Mouse (Mus musculus) brain, embryonic 14.5 days (tissue): Measurements from ENCODE around the gene Cep63. TPM values are rescaled to one million over a fixed set of nuclear protein-coding genes. Genes with fewer than 3 reads are reported as not detected.
A peak's percentile ranks its signal among the peaks of the same experiment; 100 is the strongest.

Experiments
- DNase-seq: peaks from one replicate; pipeline ENCODE4 v3.0.0-alpha.2; 2011; ENCODE audit warnings: low read depth
- CTCF ChIP-seq: fragments of 200-500 bp; IDR thresholded peaks from 2 replicates; pipeline ENCODE4 v1.5.1; 2012; ENCODE audit warnings: inconsistent platforms, mild to moderate bottlenecking, moderate library complexity, borderline replicate concordance; ENCODE audit not compliant: insufficient read depth, insufficient read length; ENCODE audit errors: extremely low read depth
- POLR2A ChIP-seq: fragments of 200-500 bp; IDR thresholded peaks from 2 replicates; pipeline ENCODE4 v1.6.1; 2012; ENCODE audit warnings: mild to moderate bottlenecking, inconsistent platforms, borderline replicate concordance; ENCODE audit not compliant: poor library complexity, insufficient read depth, insufficient read length, severe bottlenecking; ENCODE audit errors: extremely low read depth
- polyA plus RNA-seq: library from polyadenylated mRNA; depleted of rRNA; stranded (reverse); fragments of >200 nt; gene quantifications from 2 replicates; pipeline ENCODE4 v1.2.3, GENCODE M21; 2012

The Cep63 gene
- polyA plus RNA-seq, 1 experiment, result 23.8 TPM

GRCm38 (mm10) chr9:102643486-102644101, 17.3 kb upstream of the Cep63 start:
- DNase-seq, result peak; percentile 97
- no peak for TF ChIP-seq POLR2A
- TF ChIP-seq CTCF, result no peak

- DNase-seq, result peak; percentile 27
- TF ChIP-seq CTCF, result no peak
Observed at GRCm38 (mm10) chr9:102643071-102643485, 16.7 kb upstream of the Cep63 start.

GRCm38 (mm10) chr9:102641531-102641930, 15.2 kb upstream of the Cep63 start:
- TF ChIP-seq POLR2A (no peak), CTCF (no peak)
- no peak for DNase-seq

- TF ChIP-seq CTCF, result no peak
- DNase-seq, result no peak
Observed at GRCm38 (mm10) chr9:102639510-102639909, 13.2 kb upstream of the Cep63 start.

- peak; percentile 34 for DNase-seq
Observed at GRCm38 (mm10) chr9:102638963-102639362, 12.6 kb upstream of the Cep63 start.

GRCm38 (mm10) chr9:102637115-102637514, 10.8 kb upstream of the Cep63 start:
- TF ChIP-seq POLR2A (no peak), CTCF (no peak)

More at GRCm38 (mm10) chr9:102638963-102639362, 12.6 kb upstream of the Cep63 start:
- TF ChIP-seq CTCF (no peak), POLR2A (no peak)

GRCm38 (mm10) chr9:102636553-102636952, 10.2 kb upstream of the Cep63 start:
- peak; percentile 85 for DNase-seq
- TF ChIP-seq POLR2A (no peak), CTCF (peak; percentile 74; the same call in 1 of the 2 replicates)

More at GRCm38 (mm10) chr9:102637115-102637514, 10.8 kb upstream of the Cep63 start:
- DNase-seq, result no peak

GRCm38 (mm10) chr9:102634453-102634852, 8.1 kb upstream of the Cep63 start:
- no peak for TF ChIP-seq POLR2A
- TF ChIP-seq CTCF, result no peak
- DNase-seq, result no peak

- no peak for TF ChIP-seq POLR2A
- peak; percentile 77 for TF ChIP-seq CTCF
- peak; percentile 89 for DNase-seq
Observed at GRCm38 (mm10) chr9:102632923-102633537, 6.7 kb upstream of the Cep63 start.

GRCm38 (mm10) chr9:102632173-102632572, 5.8 kb upstream of the Cep63 start:
- DNase-seq, result no peak
- no peak for TF ChIP-seq POLR2A
- TF ChIP-seq CTCF, result no peak

- no peak for DNase-seq
- no peak for TF ChIP-seq POLR2A
Observed at GRCm38 (mm10) chr9:102631589-102632147, 5.3 kb upstream of the Cep63 start.

GRCm38 (mm10) chr9:102629052-102629451, 2.7 kb upstream of the Cep63 start:
- DNase-seq, result no peak
- TF ChIP-seq CTCF (no peak), POLR2A (no peak)

- DNase-seq, result no peak
- TF ChIP-seq CTCF (no peak), POLR2A (no peak)
Observed at GRCm38 (mm10) chr9:102627442-102627841, 1.1 kb upstream of the Cep63 start.

GRCm38 (mm10) chr9:102626839-102627225, 498 bp upstream of the Cep63 start:
- no peak for TF ChIP-seq CTCF
- no peak for TF ChIP-seq POLR2A
- no peak for DNase-seq
